ENCODE assay signal across 9 mouse cellular contexts in the genomic region with DNA sequence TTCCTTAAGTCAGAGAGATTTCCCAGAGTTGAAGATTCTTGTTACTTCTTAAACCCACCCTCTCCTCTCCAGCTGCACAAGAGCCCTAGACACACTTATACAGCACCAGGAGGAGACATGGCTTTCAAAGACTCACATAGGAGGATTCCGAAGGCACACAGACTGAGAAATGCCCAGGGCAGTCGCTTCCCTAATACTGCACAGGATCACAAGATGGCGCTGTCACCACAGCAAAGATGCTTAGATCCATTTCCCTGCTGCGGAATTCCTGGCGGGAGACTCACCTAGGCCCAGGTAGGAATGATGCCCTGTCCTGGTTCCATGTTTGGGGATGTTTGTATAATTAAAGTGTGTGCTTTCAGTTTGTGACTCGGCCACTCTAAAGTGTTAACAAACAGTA. TPM values are rescaled to one million over a fixed set of nuclear protein-coding genes. Genes with fewer than 3 reads are reported as not detected.
DNase-seq lines count a peak whose midpoint lies in the region.
"Had no signal": no experiment of that assay in that cellular context is flagged by ENCODE, and none has a peak within 500 bp of the region (broad histone marks: within the 10 kb centered on the region; RNA-seq: fewer than 3 reads in every experiment).

No protein-coding gene starts in this region.

- intact Hi-C loops in left cerebral cortex, postnatal 25 days (cut with DNase I), result loop anchor here (1.0 to 5.0 kb wide), 5 partner anchors 179 to 1259 kb away; no protein-coding TSS in a partner anchor

- DNase-seq in gastrocnemius, adult 18-20 months (ENCODE audit: low spot score), result peak; percentile 30
- no peak for DNase-seq in gastrocnemius, postnatal 25 days
- peak; percentile 45 for DNase-seq in adrenal gland, adult 2 months
- peak; percentile 53 for DNase-seq in embryo, embryonic 9.5 days (ENCODE audit: extremely low spot score)
- DNase-seq in hindlimb bud, embryonic 11.5 days (ENCODE audit: extremely low spot score, low read depth, low spot score), result peak; percentile 33
- DNase-seq in left cerebral cortex, postnatal 25 days (ENCODE audit: low spot score in 2 of 2), result peak; percentile 67 to 73
- peak; percentile 52 for DNase-seq in neural tube, embryonic 10.5 days (ENCODE audit: extremely low spot score, low spot score)
- no peak for DNase-seq in spleen, adult 18-20 months

RNA-seq across cellular contexts. Expression of a gene that starts 16.4 kb away (rescaled TPM):
- under 1 TPM; 0.09 to 0.95 TPM for total RNA-seq in gastrocnemius, adult 18-20 months (2021)
- under 1 TPM in 1 of 2 experiments, not detected in 1; 0.10 TPM for total RNA-seq in gastrocnemius, postnatal 25 days (2021)
- not detected for total RNA-seq in adrenal gland, adult 2 months (2021)
- not detected in 2 replicates for polyA plus RNA-seq in adrenal gland, adult 2 months (2012; rRNA removed)
- under 1 TPM; 0.14 to 0.25 TPM for total RNA-seq in left cerebral cortex, postnatal 25 days (2021)
- polyA plus RNA-seq: heart, embryonic 13.5 days had no signal

RNA-seq across cellular contexts. Expression of a gene that starts 58.5 kb away (rescaled TPM):
- 100 to 1,000 TPM; 177 to 207 TPM for total RNA-seq in gastrocnemius, adult 18-20 months (2021)
- 100 to 1,000 TPM; 131 to 163 TPM for total RNA-seq in gastrocnemius, postnatal 25 days (2021)
- 10 to 100 TPM; 89.6 to 95.0 TPM for total RNA-seq in adrenal gland, adult 2 months (2021)
- polyA plus RNA-seq in adrenal gland, adult 2 months (2012; rRNA removed), result 40.4 and 42.8 TPM in 2 replicates
- 100 to 1,000 TPM; 118 to 120 TPM for total RNA-seq in left cerebral cortex, postnatal 25 days (2021)

Comparison
In these comparisons a context has a peak if more than half of its experiments do, and no peak if none do; other contexts are left out.
1. DNase-seq: peak in gastrocnemius, adult 18-20 months (single experiment), adrenal gland, adult 2 months (single experiment), embryo, embryonic 9.5 days (single experiment), hindlimb bud, embryonic 11.5 days (single experiment), left cerebral cortex, postnatal 25 days (2 of 2) and neural tube, embryonic 10.5 days (single experiment); none in gastrocnemius, postnatal 25 days (single experiment) and spleen, adult 18-20 months (0 of 2).